Mouse (Mus musculus): ENCODE data around the gene Fndc10. TPM values are rescaled to one million over a fixed set of nuclear protein-coding genes. Genes with fewer than 3 reads are reported as not detected.

The Fndc10 gene
- 2.5 TPM for polyA plus RNA-seq (2015; fragmentation: Illumina TruSeq; extraction: RNeasy Lipid Tissue Mini Kit (QIAGEN cat#74804); ENCODE audit: insufficient read depth, low replicate concordance)

GRCm38 (mm10) chr4:155694111-155694481, at the start of gene Fndc10:
Gene Fndc10 (plus strand): TSS chr4:155694342.

DNA sequence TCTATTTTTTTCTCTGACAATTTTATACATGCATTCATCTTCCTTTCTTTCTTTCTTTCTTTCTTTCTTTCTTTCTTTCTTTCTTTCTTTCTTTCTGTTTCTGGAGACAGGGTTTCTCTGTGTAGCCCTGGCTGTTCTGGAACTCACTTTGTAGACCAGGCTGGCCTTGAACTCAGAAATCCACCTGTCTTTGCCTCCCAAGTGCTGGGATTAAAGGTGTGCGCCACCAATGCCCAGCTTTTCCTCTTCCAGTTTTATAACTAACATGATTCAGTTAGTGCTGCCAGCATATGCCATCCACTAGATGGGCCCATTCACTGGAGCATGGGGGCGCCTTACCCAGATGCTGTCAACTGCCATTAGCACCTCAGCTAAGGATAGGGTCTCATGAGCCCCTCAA, 48.8 kb upstream of the Fndc10 start, which contains the start of gene Gm10563:
Gm10563 (minus strand) TSS at position 101 of the 400 bp plus-strand sequence.

GRCm38 (mm10) chr4:155653086-155653450, 41.1 kb upstream of the Fndc10 start, which contains the start of gene Mmp23:
Gene Mmp23 (minus strand): TSS chr4:155653384.

GRCm38 (mm10) chr4:155668689-155669597, 25.2 kb upstream of the Fndc10 start, which contains the start of gene Mib2:
Gene Mib2 (minus strand): TSS chr4:155669198.

DNA sequence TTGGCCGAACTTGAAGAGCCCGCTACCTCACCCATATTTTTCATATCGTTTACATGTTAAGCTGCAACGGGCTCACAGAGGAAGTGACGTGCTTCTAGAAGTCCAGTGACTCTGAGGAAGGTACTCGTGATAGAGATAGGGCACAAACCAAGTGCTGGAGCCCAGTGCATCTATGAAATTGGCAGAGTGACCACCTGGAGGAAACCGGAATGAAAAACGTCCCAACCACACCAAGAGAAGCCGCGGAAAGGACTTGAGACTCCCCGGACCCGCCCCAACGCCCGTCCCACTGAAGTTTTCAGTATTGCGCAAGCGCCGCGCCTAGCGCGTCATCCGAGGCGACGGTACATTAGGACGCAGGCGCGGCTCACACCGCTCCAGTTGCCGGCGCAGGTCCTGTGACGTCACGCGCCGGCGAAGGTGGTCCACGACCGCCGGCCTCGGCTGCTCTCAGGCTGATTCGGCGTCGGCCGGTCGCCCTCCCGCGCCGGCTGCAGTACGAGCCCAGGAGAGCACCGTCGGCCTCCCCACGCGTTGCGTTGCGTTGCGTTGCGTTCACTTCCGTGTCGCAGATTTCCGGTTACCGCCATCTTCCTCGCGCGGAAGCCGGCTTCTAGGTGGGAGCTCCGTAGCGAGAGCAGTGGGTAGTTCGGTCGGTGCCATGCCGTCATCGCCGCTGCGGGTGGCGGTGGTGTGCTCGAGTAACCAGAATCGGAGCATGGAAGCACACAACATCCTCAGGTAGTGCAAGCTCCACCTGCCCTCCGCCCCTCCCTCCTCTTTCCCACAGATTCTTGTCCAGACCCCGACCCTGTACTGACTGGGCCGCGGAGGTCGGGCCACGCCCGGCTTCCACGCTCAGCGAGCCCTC, 10.8 kb downstream of the Fndc10 start, which contains the start of gene Ssu72:
Ssu72 (plus strand) TSS at position 80 of the 871 bp plus-strand sequence.

GRCm38 (mm10) chr4:155734350-155734941, 40.3 kb downstream of the Fndc10 start, which contains the start of gene Tmem240:
Gene Tmem240 (plus strand): TSS chr4:155734800.

Other genes with a start within 250 kb of the Fndc10 start
- gene Tmem52, start 225.2 kb upstream of the Fndc10 start, polyA plus RNA-seq (2015; fragmentation: Illumina TruSeq; extraction: RNeasy Lipid Tissue Mini Kit (QIAGEN cat#74804); ENCODE audit: insufficient read depth, low replicate concordance): not detected
- gene Gnb1, start 203.0 kb upstream of the Fndc10 start, polyA plus RNA-seq (2015; fragmentation: Illumina TruSeq; extraction: RNeasy Lipid Tissue Mini Kit (QIAGEN cat#74804); ENCODE audit: insufficient read depth, low replicate concordance): 295 TPM
- 93.5 TPM for gene Nadk, start 132.0 kb upstream of the Fndc10 start, polyA plus RNA-seq (2015; fragmentation: Illumina TruSeq; extraction: RNeasy Lipid Tissue Mini Kit (QIAGEN cat#74804); ENCODE audit: insufficient read depth, low replicate concordance)
- 17.5 TPM for gene Slc35e2, start 92.9 kb upstream of the Fndc10 start, polyA plus RNA-seq (2015; fragmentation: Illumina TruSeq; extraction: RNeasy Lipid Tissue Mini Kit (QIAGEN cat#74804); ENCODE audit: insufficient read depth, low replicate concordance)
- 181 TPM for gene Cdk11b, start 69.5 kb upstream of the Fndc10 start, polyA plus RNA-seq (2015; fragmentation: Illumina TruSeq; extraction: RNeasy Lipid Tissue Mini Kit (QIAGEN cat#74804); ENCODE audit: insufficient read depth, low replicate concordance)
- gene Gm10563, start 48.9 kb upstream of the Fndc10 start, polyA plus RNA-seq (2015; fragmentation: Illumina TruSeq; extraction: RNeasy Lipid Tissue Mini Kit (QIAGEN cat#74804); ENCODE audit: insufficient read depth, low replicate concordance): not detected
- 16.7 TPM for gene Mmp23, start 41.0 kb upstream of the Fndc10 start, polyA plus RNA-seq (2015; fragmentation: Illumina TruSeq; extraction: RNeasy Lipid Tissue Mini Kit (QIAGEN cat#74804); ENCODE audit: insufficient read depth, low replicate concordance)
- gene Mib2, start 25.1 kb upstream of the Fndc10 start, polyA plus RNA-seq (2015; fragmentation: Illumina TruSeq; extraction: RNeasy Lipid Tissue Mini Kit (QIAGEN cat#74804); ENCODE audit: insufficient read depth, low replicate concordance): 9.6 TPM
- 94.7 TPM for gene Ssu72, start 10.5 kb downstream of the Fndc10 start, polyA plus RNA-seq (2015; fragmentation: Illumina TruSeq; extraction: RNeasy Lipid Tissue Mini Kit (QIAGEN cat#74804); ENCODE audit: insufficient read depth, low replicate concordance)
- 0.23 TPM for gene Tmem240, start 40.5 kb downstream of the Fndc10 start, polyA plus RNA-seq (2015; fragmentation: Illumina TruSeq; extraction: RNeasy Lipid Tissue Mini Kit (QIAGEN cat#74804); ENCODE audit: insufficient read depth, low replicate concordance)
- gene Atad3a, start 66.8 kb downstream of the Fndc10 start, polyA plus RNA-seq (2015; fragmentation: Illumina TruSeq; extraction: RNeasy Lipid Tissue Mini Kit (QIAGEN cat#74804); ENCODE audit: insufficient read depth, low replicate concordance): 36.8 TPM
- gene Vwa1, start 80.4 kb downstream of the Fndc10 start, polyA plus RNA-seq (2015; fragmentation: Illumina TruSeq; extraction: RNeasy Lipid Tissue Mini Kit (QIAGEN cat#74804); ENCODE audit: insufficient read depth, low replicate concordance): 4.0 TPM
- gene Tmem88b, start 91.5 kb downstream of the Fndc10 start, polyA plus RNA-seq (2015; fragmentation: Illumina TruSeq; extraction: RNeasy Lipid Tissue Mini Kit (QIAGEN cat#74804); ENCODE audit: insufficient read depth, low replicate concordance): 0.36 TPM
- gene Ankrd65, start 96.1 kb downstream of the Fndc10 start, polyA plus RNA-seq (2015; fragmentation: Illumina TruSeq; extraction: RNeasy Lipid Tissue Mini Kit (QIAGEN cat#74804); ENCODE audit: insufficient read depth, low replicate concordance): not detected
- 90.9 TPM for gene Mrpl20, start 108.5 kb downstream of the Fndc10 start, polyA plus RNA-seq (2015; fragmentation: Illumina TruSeq; extraction: RNeasy Lipid Tissue Mini Kit (QIAGEN cat#74804); ENCODE audit: insufficient read depth, low replicate concordance)
- 184 TPM for gene Ccnl2, start 118.1 kb downstream of the Fndc10 start, polyA plus RNA-seq (2015; fragmentation: Illumina TruSeq; extraction: RNeasy Lipid Tissue Mini Kit (QIAGEN cat#74804); ENCODE audit: insufficient read depth, low replicate concordance)
- gene Aurkaip1, start 136.9 kb downstream of the Fndc10 start, polyA plus RNA-seq (2015; fragmentation: Illumina TruSeq; extraction: RNeasy Lipid Tissue Mini Kit (QIAGEN cat#74804); ENCODE audit: insufficient read depth, low replicate concordance): 43.8 TPM
- 84.4 TPM for gene Mxra8, start 145.3 kb downstream of the Fndc10 start, polyA plus RNA-seq (2015; fragmentation: Illumina TruSeq; extraction: RNeasy Lipid Tissue Mini Kit (QIAGEN cat#74804); ENCODE audit: insufficient read depth, low replicate concordance)
- gene Dvl1, start 153.1 kb downstream of the Fndc10 start, polyA plus RNA-seq (2015; fragmentation: Illumina TruSeq; extraction: RNeasy Lipid Tissue Mini Kit (QIAGEN cat#74804); ENCODE audit: insufficient read depth, low replicate concordance): 13.7 TPM
- gene Tas1r3, start 169.0 kb downstream of the Fndc10 start, polyA plus RNA-seq (2015; fragmentation: Illumina TruSeq; extraction: RNeasy Lipid Tissue Mini Kit (QIAGEN cat#74804); ENCODE audit: insufficient read depth, low replicate concordance): 0.52 TPM
- gene Cptp, start 175.1 kb downstream of the Fndc10 start, polyA plus RNA-seq (2015; fragmentation: Illumina TruSeq; extraction: RNeasy Lipid Tissue Mini Kit (QIAGEN cat#74804); ENCODE audit: insufficient read depth, low replicate concordance): 5.6 TPM
- 31.0 TPM for gene Ints11, start 175.2 kb downstream of the Fndc10 start, polyA plus RNA-seq (2015; fragmentation: Illumina TruSeq; extraction: RNeasy Lipid Tissue Mini Kit (QIAGEN cat#74804); ENCODE audit: insufficient read depth, low replicate concordance)
- 12.9 TPM for gene Pusl1, start 197.4 kb downstream of the Fndc10 start, polyA plus RNA-seq (2015; fragmentation: Illumina TruSeq; extraction: RNeasy Lipid Tissue Mini Kit (QIAGEN cat#74804); ENCODE audit: insufficient read depth, low replicate concordance)
- gene Acap3, start 197.5 kb downstream of the Fndc10 start, polyA plus RNA-seq (2015; fragmentation: Illumina TruSeq; extraction: RNeasy Lipid Tissue Mini Kit (QIAGEN cat#74804); ENCODE audit: insufficient read depth, low replicate concordance): 11.1 TPM
- 75.5 TPM for gene Ube2j2, start 249.5 kb downstream of the Fndc10 start, polyA plus RNA-seq (2015; fragmentation: Illumina TruSeq; extraction: RNeasy Lipid Tissue Mini Kit (QIAGEN cat#74804); ENCODE audit: insufficient read depth, low replicate concordance)